Mouse (Mus musculus): ENCODE results near the gene Gm14743. TPM values are rescaled to one million over a fixed set of nuclear protein-coding genes. Genes with fewer than 3 reads are reported as not detected.

Gm14743 gene
- not detected for polyA plus RNA-seq (2014; fragmentation: Illumina TruSeq; extraction: RNeasy Lipid Tissue Mini Kit (QIAGEN cat#74804); ENCODE audit: low read depth, low replicate concordance)

GRCm38 (mm10) chrX:78245821-78246220 is at the start of gene Gm14743:
Gm14743 (minus strand) TSS chrX:78245921.

Other genes with a start within 250 kb of the Gm14743 start
- gene Obp1a, start 154.5 kb downstream of the Gm14743 start, polyA plus RNA-seq (2014; fragmentation: Illumina TruSeq; extraction: RNeasy Lipid Tissue Mini Kit (QIAGEN cat#74804); ENCODE audit: low read depth, low replicate concordance), result not detected
- not detected for gene Gm5938, start 120.5 kb downstream of the Gm14743 start, polyA plus RNA-seq (2014; fragmentation: Illumina TruSeq; extraction: RNeasy Lipid Tissue Mini Kit (QIAGEN cat#74804); ENCODE audit: low read depth, low replicate concordance)
- gene Obp1b, start 59.1 kb downstream of the Gm14743 start, polyA plus RNA-seq (2014; fragmentation: Illumina TruSeq; extraction: RNeasy Lipid Tissue Mini Kit (QIAGEN cat#74804); ENCODE audit: low read depth, low replicate concordance), result not detected
- gene 4930480E11Rik, start 123.7 kb upstream of the Gm14743 start, polyA plus RNA-seq (2014; fragmentation: Illumina TruSeq; extraction: RNeasy Lipid Tissue Mini Kit (QIAGEN cat#74804); ENCODE audit: low read depth, low replicate concordance), result not detected

All from sigmoid colon, adult 10 weeks (tissue).